Mouse (Mus musculus): ENCODE measurements around the gene Twsg1.
A peak's percentile ranks its signal among the peaks of the same experiment; 100 is the strongest.

Gene Twsg1

DNA sequence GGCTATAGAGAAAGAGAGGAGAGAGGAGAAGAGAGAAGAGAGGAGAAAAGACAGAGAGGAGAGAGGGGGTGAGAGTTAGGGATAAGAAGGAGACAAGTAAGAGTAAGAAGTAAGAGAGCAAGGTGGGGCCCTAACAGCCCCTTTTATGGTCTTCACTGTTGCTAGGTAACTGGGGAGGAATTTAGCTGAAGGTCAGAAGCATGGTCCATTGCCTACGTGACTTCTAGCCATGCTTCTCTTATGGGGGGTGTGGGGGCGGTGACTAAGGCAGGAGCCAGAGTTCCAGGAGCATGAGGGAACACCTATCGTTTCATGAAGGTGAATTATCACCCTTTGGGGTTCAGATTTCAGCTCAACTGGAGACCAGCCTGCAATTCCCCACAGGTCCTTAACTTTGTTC lies 55.0 kb downstream of the Twsg1 start:
- no peak for DNase-seq (ENCODE audit: extremely low read depth, insufficient read length, low spot score)

DNA sequence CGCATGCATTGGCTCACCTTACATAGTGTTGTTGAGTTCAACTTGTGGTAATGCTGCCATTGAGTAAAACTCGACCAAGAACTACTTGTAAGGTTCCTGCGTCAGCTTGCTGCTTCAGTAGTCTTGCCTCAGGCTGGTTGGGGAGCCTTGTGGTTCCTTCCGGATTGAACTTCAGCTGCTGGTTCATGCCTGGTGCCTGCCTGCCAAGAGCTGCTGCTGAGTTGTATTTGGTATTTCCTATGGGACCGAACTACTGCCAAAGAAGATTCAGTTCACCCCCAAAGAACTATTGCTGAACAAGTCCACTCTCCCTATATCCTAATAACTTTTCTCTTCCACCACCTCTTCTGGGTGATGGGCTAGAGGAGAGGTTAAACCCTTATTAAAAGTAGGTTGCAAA lies 61.5 kb downstream of the Twsg1 start:
- DNase-seq (ENCODE audit: extremely low read depth, insufficient read length, low spot score), result no peak

DNA sequence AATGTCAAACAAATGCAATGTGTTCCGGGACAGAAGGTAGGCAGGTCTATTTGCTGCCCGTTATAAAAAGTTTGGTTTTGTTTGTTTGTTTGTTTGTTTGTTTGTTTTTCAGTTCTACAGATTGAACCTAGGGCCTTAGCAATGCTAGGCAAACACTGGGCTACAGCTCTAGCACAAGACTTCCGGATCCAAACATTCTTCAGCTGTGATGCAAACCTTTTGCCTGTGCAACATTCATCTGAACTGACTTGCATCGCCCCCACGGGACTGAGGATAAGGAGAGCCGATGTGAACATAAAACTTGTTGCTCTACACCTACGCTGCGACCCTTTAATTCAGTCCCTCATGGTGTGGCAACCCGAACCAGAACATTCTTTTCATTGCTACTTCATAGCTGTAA lies 64.5 kb downstream of the Twsg1 start:
- no peak for DNase-seq (ENCODE audit: extremely low read depth, insufficient read length, low spot score)

DNA sequence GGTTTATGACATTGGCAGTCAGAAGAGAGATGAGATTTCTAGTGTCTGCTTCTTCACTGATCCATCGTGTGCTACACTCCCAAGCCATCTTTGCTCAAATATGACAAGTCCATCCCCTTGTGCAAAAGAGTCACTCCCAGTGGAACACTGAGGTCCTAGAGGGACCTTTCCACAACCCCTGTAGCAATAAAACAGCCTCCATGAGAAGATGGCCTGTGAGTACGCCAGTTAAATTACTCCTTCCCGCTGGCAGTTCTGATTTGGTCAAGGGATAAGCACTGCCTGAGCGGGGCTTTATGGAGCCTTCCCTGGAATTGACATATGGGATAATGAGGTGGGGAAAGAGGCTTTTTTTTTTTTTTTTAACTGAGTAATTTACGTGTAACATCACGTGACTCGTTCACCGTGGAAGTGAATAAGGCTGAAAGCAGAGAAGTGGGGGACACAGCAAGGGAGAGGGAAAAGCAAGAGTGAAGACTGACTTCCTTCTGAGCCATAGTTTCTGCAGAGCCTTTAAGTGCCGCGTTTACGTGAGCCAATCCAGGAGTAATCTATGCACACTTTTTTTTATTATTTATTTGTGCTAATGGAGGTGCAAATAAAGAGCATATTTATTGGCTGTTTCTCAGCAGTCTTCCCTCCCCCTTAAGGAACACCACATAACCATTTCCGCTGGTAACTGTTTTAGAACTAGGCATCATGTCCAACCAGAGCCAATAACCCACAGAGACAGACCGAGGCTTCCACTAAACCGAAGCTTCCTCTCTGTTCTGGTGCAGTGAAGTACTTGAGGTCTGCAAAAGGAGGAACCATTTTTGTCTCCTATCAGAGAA lies 65.1 kb downstream of the Twsg1 start, which contains the start of gene Ralbp1:
Ralbp1 (minus strand) TSS at position 102 of the 833 bp plus-strand sequence.
- peak; percentile 46 for DNase-seq (ENCODE audit: extremely low read depth, insufficient read length, low spot score)

DNA sequence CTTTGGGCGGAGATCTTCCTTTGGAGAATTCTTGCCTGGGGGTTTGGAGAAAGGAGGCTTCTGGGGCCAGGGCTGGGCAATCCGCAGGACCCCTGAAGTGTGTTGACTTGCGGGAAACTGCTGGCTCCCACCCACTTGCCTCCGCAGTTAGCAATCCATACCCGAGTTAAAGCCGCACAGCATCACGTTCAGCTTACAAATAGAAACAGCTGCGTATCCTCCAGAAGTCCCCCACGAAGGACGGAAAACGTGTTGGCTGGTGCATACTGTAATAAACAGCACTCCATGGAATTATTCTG lies 65.7 kb downstream of the Twsg1 start:
- DNase-seq (ENCODE audit: extremely low read depth, insufficient read length, low spot score), result no peak

- DNase-seq (ENCODE audit: extremely low read depth, insufficient read length, low spot score), result peak; percentile 100
Observed at GRCm38 (mm10) chr17:65884691-65885397, 66.2 kb downstream of the Twsg1 start.

- peak; percentile 85 for DNase-seq (ENCODE audit: extremely low read depth, insufficient read length, low spot score)
Observed at GRCm38 (mm10) chr17:65884061-65884669, 66.9 kb downstream of the Twsg1 start.

DNA sequence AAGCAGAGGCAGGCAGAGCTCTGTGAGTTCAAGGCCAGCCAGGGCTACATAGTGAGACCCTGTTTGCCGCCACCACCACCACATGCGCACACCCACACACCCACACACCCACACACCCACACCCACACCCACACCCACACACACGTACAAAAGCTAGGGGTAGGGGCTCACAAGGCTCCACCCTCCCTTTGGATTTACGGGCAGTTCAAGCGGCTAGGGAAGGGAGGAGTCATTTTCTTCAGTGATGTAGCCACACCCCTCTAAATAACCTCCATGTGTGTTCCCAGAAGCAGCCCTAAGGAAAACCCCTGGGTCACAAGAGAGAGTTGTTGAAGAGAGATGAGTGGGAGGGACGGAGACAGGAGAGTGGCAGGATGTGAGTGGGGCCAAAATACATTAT lies 74.0 kb downstream of the Twsg1 start:
- no peak for DNase-seq (ENCODE audit: extremely low read depth, insufficient read length, low spot score)

- DNase-seq (ENCODE audit: extremely low read depth, insufficient read length, low spot score), result no peak
Observed at GRCm38 (mm10) chr17:65873834-65874233, 77.2 kb downstream of the Twsg1 start.

DNA sequence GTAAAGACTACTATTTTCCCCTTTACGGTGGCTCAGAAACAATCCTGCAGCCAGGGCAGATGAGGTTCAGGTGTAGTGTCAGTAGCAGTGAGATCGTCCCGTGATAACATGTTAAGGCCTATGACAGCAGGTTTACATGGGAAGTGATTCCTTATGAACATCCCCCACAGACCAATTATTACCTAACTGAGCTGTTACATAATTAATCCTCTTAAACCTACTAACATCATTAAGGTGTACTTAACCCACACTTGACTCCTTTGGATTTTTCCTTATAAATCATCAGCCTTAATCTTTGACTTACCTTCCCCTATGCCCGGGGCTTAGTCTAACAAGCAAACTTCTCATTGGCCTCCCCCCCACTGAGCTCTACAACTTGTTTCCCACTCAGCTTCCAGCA lies 77.9 kb downstream of the Twsg1 start:
- DNase-seq (ENCODE audit: extremely low read depth, insufficient read length, low spot score), result no peak

- peak; percentile 37 for DNase-seq (ENCODE audit: extremely low read depth, insufficient read length, low spot score)
Observed at GRCm38 (mm10) chr17:65872652-65873051, 78.4 kb downstream of the Twsg1 start.

DNA sequence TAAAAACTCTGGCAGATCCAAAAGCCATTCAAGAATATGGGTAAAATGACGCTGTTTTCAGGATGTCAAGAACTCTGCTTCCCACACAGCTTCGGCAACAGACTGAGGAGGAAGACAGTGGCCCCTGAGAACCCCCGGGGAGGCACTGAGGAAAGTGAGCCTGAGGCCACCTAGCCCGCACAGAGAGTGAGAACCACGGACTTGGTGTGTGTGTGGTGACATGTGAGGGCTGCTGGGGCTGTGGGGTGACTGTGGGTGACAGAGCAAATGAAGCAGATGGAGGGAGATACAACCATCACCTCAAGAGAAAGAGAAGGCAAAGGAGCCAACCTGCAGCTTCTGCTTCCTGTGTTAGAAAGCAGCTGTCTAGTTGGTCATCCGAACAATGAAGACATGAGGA lies 79.0 kb downstream of the Twsg1 start:
- DNase-seq (ENCODE audit: extremely low read depth, insufficient read length, low spot score), result no peak

Measured in 3134 (cell line).